Mouse (Mus musculus) monocyte, adult 5-6 weeks (primary cell): ENCODE data around the gene 2310034G01Rik. TPM values are rescaled to one million over a fixed set of nuclear protein-coding genes. Genes with fewer than 3 reads are reported as not detected.
A peak's percentile ranks its signal among the peaks of the same experiment; 100 is the strongest.

Experiments
- ATAC-seq: fragments of 153-309, 156-312 bp; replicated peaks from 2 replicates; pipeline ENCODE4 v1.8.0; 2017; ENCODE audit warnings: mild to moderate bottlenecking; ENCODE audit not compliant: low TSS enrichment, insufficient number of reproducible peaks, severe bottlenecking, poor library complexity, low FRiP score
- total RNA-seq: library from RNA; stranded (forward); fragments of 200-1000, 200-491, 200-594 nt; gene quantifications from 3 replicates; pipeline ENCODE4 v1.2.3, GENCODE M21; 2017

The 2310034G01Rik gene
- total RNA-seq, 1 experiment from 2014 or later = 1.5 TPM

DNA sequence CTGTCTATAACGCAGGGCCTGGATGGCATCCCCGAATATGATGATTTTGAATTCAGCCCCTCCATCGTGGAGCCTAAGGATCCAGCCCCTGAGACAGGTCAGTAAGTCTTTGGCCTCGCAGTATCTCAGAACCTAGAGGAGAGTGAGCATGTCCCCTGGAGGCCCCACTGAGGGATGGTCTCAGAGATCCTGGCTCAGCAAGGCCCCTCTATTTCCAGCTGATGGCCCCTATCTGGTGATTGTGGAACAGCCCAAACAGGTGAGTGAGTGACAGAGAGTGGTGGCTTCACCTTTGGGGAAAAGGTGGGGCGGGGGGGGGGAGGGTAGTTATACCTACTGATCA is 43.9 kb downstream of the 2310034G01Rik start:
- ATAC-seq = no peak

- peak; percentile 21 for ATAC-seq
Measured at GRCm38 (mm10) chr19:46305432-46306267, 44.5 kb downstream of the 2310034G01Rik start.

DNA sequence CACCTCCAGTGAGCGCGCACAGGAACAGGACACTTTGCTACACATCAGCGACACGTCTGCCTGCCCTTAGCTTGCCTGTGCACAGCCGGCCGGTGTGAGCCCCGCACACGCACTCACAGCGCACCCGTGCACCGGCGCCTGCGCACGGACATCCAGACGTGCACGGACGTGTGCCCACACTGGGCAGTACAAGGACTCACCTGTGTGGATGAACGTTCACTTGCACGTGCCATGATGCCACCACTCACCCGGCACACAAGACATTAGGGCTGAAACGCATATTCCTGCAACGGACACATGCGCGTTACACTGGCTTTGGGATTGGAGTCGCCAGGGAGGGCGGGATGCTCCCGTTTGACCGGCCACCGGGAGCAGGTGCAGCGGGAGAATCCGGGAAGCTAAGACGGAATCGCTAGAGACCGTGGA is 45.2 kb downstream of the 2310034G01Rik start:
- ATAC-seq = 0 out of 2 replicates have a peak, but pooled peaks have one; percentile 3

GRCm38 (mm10) chr19:46304216-46304841 is 45.8 kb downstream of the 2310034G01Rik start, which contains the start of gene Nfkb2:
Nfkb2 (plus strand) TSS chr19:46304320.
- ATAC-seq = peak; percentile 57

- ATAC-seq = no peak
Measured at GRCm38 (mm10) chr19:46303251-46304215, 46.6 kb downstream of the 2310034G01Rik start.

- ATAC-seq = no peak
Measured at GRCm38 (mm10) chr19:46302551-46302950, 47.6 kb downstream of the 2310034G01Rik start.

GRCm38 (mm10) chr19:46300294-46301045 is 49.6 kb downstream of the 2310034G01Rik start:
- no peak for ATAC-seq

Other genes with a start within 250 kb of the 2310034G01Rik start
- gene Elovl3, start 218.4 kb downstream of the 2310034G01Rik start, total RNA-seq = not detected in 3 replicates
- not detected in 3 replicates for gene Pitx3, start 202.0 kb downstream of the 2310034G01Rik start, total RNA-seq
- 41.0 to 56.7 TPM (median 55.5 TPM) in 3 replicates for gene Gbf1, start 197.8 kb downstream of the 2310034G01Rik start, total RNA-seq
- gene Nfkb2, start 46.0 kb downstream of the 2310034G01Rik start, total RNA-seq = 48.8 to 62.5 TPM (median 55.3 TPM) in 3 replicates
- gene Psd, start 23.1 kb downstream of the 2310034G01Rik start, total RNA-seq = 0.76 TPM in 1 of 3 replicates, not detected in the others
- 1.2 to 3.0 TPM (median 2.2 TPM) in 3 replicates for gene Fbxl15, start 22.1 kb downstream of the 2310034G01Rik start, total RNA-seq
- gene Cuedc2, start 11.6 kb downstream of the 2310034G01Rik start, total RNA-seq = 43.0 to 58.3 TPM (median 56.0 TPM) in 3 replicates
- 0.57 to 2.9 TPM (median 0.75 TPM) in 3 replicates for gene Mfsd13a, start 9.2 kb downstream of the 2310034G01Rik start, total RNA-seq
- gene Actr1a, start 45.4 kb upstream of the 2310034G01Rik start, total RNA-seq = 90.9 to 114 TPM (median 107 TPM) in 3 replicates
- gene Sufu, start 46.6 kb upstream of the 2310034G01Rik start, total RNA-seq = 5.5 to 11.0 TPM (median 5.8 TPM) in 3 replicates
- gene Trim8, start 151.4 kb upstream of the 2310034G01Rik start, total RNA-seq = 35.4 to 50.0 TPM (median 39.9 TPM) in 3 replicates
- 7.1 to 26.2 TPM (median 18.2 TPM) in 3 replicates for gene Arl3, start 222.9 kb upstream of the 2310034G01Rik start, total RNA-seq
- gene Sfxn2, start 223.1 kb upstream of the 2310034G01Rik start, total RNA-seq = 8.9 to 11.1 TPM (median 10.2 TPM) in 3 replicates
- 45.5 to 72.9 TPM (median 56.5 TPM) in 3 replicates for gene Wbp1l, start 248.8 kb upstream of the 2310034G01Rik start, total RNA-seq